Comparison of ENCODE assay signal across 8 mouse cellular contexts in genomic region chr7:35584786-35585190, GRCm38 (mm10). TPM values are rescaled to one million over a fixed set of nuclear protein-coding genes. Genes with fewer than 3 reads are reported as not detected.
A peak's percentile ranks its signal among the peaks of the same experiment; 100 is the strongest.
DNase-seq lines count a peak whose midpoint lies in the region; ATAC-seq and TF ChIP-seq lines count a peak whose summit lies in the region.

No protein-coding gene starts in this region.

- peak overlapping the region; percentile 99 for H3K4me2 ChIP-seq in kidney, embryonic 14.5 days (replicated peaks; ENCODE audit: low read depth, low read length)
- H3K4me2 ChIP-seq in heart, embryonic 15.5 days, result peak overlapping the region; percentile 99
- H3K4me2 ChIP-seq in limb, embryonic 12.5 days, result peak overlapping the region; percentile 99
- peak overlapping the region; percentile 94 for H3K4me2 ChIP-seq in midbrain, embryonic 14.5 days (ENCODE audit: low read length)

- no peaks in the 10 kb centered on the region for H3K36me3 ChIP-seq in kidney, embryonic 14.5 days (ENCODE audit: control insufficient read depth, insufficient read depth, low read length)
- H3K36me3 ChIP-seq in heart, embryonic 15.5 days, result no peaks in the 10 kb centered on the region
- no peaks in the 10 kb centered on the region for H3K36me3 ChIP-seq in limb, embryonic 12.5 days
- H3K36me3 ChIP-seq in midbrain, embryonic 14.5 days (ENCODE audit: control insufficient read depth, insufficient read depth, low read length), result no peaks in the 10 kb centered on the region

- no peak for TF ChIP-seq CTCF in brain, embryonic 14.5 days (IDR thresholded peaks at IDR 0.05; ENCODE audit: borderline replicate concordance, extremely low read depth, insufficient read depth, insufficient read length)

- peak overlapping the region; percentile 50 for H3K9ac ChIP-seq in kidney, embryonic 14.5 days (ENCODE audit: low read depth, low read length)
- peak overlapping the region; percentile 53 for H3K9ac ChIP-seq in heart, embryonic 15.5 days
- H3K9ac ChIP-seq in limb, embryonic 12.5 days (replicated peaks), result peak overlapping the region; percentile 58
- peak overlapping the region; percentile 47 for H3K9ac ChIP-seq in midbrain, embryonic 14.5 days (replicated peaks; ENCODE audit: low read length)

- no peak for DNase-seq in kidney, adult 9 months
- DNase-seq in brain, embryonic 14.5 days (ENCODE audit: low read depth), result peak; percentile 57
- DNase-seq in midbrain, embryonic 14.5 days, result peak; percentile 69
- DNase-seq in thymus, postnatal 14 days, result peak; percentile 52
- no peak for DNase-seq in layer of hippocampus, postnatal 36 days

- under 1% methylated on average over 49 of the region's 50 CpGs for WGBS in kidney, embryonic 14.5 days
- WGBS in heart, embryonic 15.5 days, result under 1% methylated on average over 50 of the region's 50 CpGs
- WGBS in limb, embryonic 12.5 days, result under 1% methylated on average over 50 of the region's 50 CpGs
- WGBS in midbrain, embryonic 14.5 days, result under 1% methylated on average over 50 of the region's 50 CpGs

- peaks cover 23% of the 10 kb centered on the region for H3K27me3 ChIP-seq in kidney, embryonic 14.5 days (ENCODE audit: control insufficient read depth, insufficient read depth, low read length)
- H3K27me3 ChIP-seq in heart, embryonic 15.5 days, result peaks cover 26% of the 10 kb centered on the region
- peaks cover 31% of the 10 kb centered on the region for H3K27me3 ChIP-seq in limb, embryonic 12.5 days
- H3K27me3 ChIP-seq in midbrain, embryonic 14.5 days (ENCODE audit: control insufficient read depth, insufficient read depth, low read length), result peaks cover 29% of the 10 kb centered on the region

- TF ChIP-seq POLR2A in brain, embryonic 14.5 days (IDR thresholded peaks at IDR 0.05; ENCODE audit: borderline replicate concordance, extremely low read depth, insufficient read depth, insufficient read length, poor library complexity, severe bottlenecking), result no peak

- peak overlapping the region; percentile 91 for H3K4me3 ChIP-seq in kidney, embryonic 14.5 days (ENCODE audit: low read length)
- H3K4me3 ChIP-seq in heart, embryonic 15.5 days, result peak overlapping the region; percentile 73
- H3K4me3 ChIP-seq in limb, embryonic 12.5 days (replicated peaks), result peak overlapping the region; percentile 87
- peak overlapping the region; percentile 83 for H3K4me3 ChIP-seq in midbrain, embryonic 14.5 days (replicated peaks; ENCODE audit: low read depth, low read length)

- H3K4me1 ChIP-seq in kidney, embryonic 14.5 days (ENCODE audit: control insufficient read depth, insufficient read depth, low read length), result peaks cover 17% of the 10 kb centered on the region
- peaks cover 29% of the 10 kb centered on the region for H3K4me1 ChIP-seq in heart, embryonic 15.5 days (replicated peaks)
- H3K4me1 ChIP-seq in limb, embryonic 12.5 days (replicated peaks), result peaks cover 26% of the 10 kb centered on the region
- peaks cover 18% of the 10 kb centered on the region; the same call in 1 of the 2 replicates for H3K4me1 ChIP-seq in midbrain, embryonic 14.5 days (ENCODE audit: control insufficient read depth, insufficient read depth, low read length)

- ATAC-seq in kidney, embryonic 14.5 days (ENCODE audit: low FRiP score, low TSS enrichment), result no peak
- ATAC-seq in heart, embryonic 15.5 days (replicated peaks; ENCODE audit: insufficient number of reproducible peaks, insufficient read depth, low FRiP score, low read depth), result no peak
- no peak for ATAC-seq in limb, embryonic 12.5 days (ENCODE audit: insufficient number of reproducible peaks, insufficient read depth, low FRiP score, low TSS enrichment, low read depth)
- ATAC-seq in midbrain, embryonic 14.5 days (ENCODE audit: low FRiP score, low TSS enrichment), result no peak

- no peaks in the 10 kb centered on the region for H3K9me3 ChIP-seq in kidney, embryonic 14.5 days (ENCODE audit: control insufficient read depth, low read length)
- no peaks in the 10 kb centered on the region for H3K9me3 ChIP-seq in heart, embryonic 15.5 days (replicated peaks)
- peaks cover 3% of the 10 kb centered on the region; the same call in 1 of the 2 replicates for H3K9me3 ChIP-seq in limb, embryonic 12.5 days
- no peaks in the 10 kb centered on the region for H3K9me3 ChIP-seq in midbrain, embryonic 14.5 days (ENCODE audit: control insufficient read depth, low read length)

- no peak overlapping the region for H3K27ac ChIP-seq in kidney, embryonic 14.5 days (ENCODE audit: low read depth, low read length)
- no peak overlapping the region for H3K27ac ChIP-seq in heart, embryonic 15.5 days
- H3K27ac ChIP-seq in limb, embryonic 12.5 days, result no peak overlapping the region
- H3K27ac ChIP-seq in midbrain, embryonic 14.5 days (replicated peaks; ENCODE audit: low read depth, low read length), result no peak overlapping the region

RNA-seq across cellular contexts. Expression of gene Rgs9bp, which starts 0.6 kb away (rescaled TPM):
- 0.17 and 0.28 TPM in 2 replicates for polyA plus RNA-seq in kidney, embryonic 14.5 days (2014; fragmentation: Nextera tagmentation; extraction: Ambion mirVana)
- polyA plus RNA-seq in brain, embryonic 14.5 days (2012; rRNA removed), result 0.21 and 0.26 TPM in 2 replicates
- 0.25 and 0.42 TPM in 2 replicates for polyA plus RNA-seq in heart, embryonic 15.5 days (2015; fragmentation: Nextera tagmentation; extraction: Ambion mirVana)
- 0.19 and 0.28 TPM in 2 replicates for polyA plus RNA-seq in limb, embryonic 12.5 days (2016; fragmentation: Nextera tagmentation; extraction: Ambion mirVana)
- 0.07 TPM in 1 of 2 replicates, not detected in the other for polyA plus RNA-seq in midbrain, embryonic 14.5 days (2014; fragmentation: Nextera tagmentation; extraction: Ambion mirVana)
- under 1 TPM; 0.23 to 0.37 TPM for total RNA-seq in layer of hippocampus, postnatal 36 days (2021)

RNA-seq across cellular contexts. Expression of gene Ankrd27, which starts 1.3 kb away (rescaled TPM):
- polyA plus RNA-seq in kidney, embryonic 14.5 days (2014; fragmentation: Nextera tagmentation; extraction: Ambion mirVana), result 15.0 and 37.4 TPM in 2 replicates
- polyA plus RNA-seq in brain, embryonic 14.5 days (2012; rRNA removed), result 23.6 and 24.4 TPM in 2 replicates
- polyA plus RNA-seq in heart, embryonic 15.5 days (2015; fragmentation: Nextera tagmentation; extraction: Ambion mirVana), result 17.7 and 22.9 TPM in 2 replicates
- polyA plus RNA-seq in limb, embryonic 12.5 days (2016; fragmentation: Nextera tagmentation; extraction: Ambion mirVana), result 41.6 and 44.9 TPM in 2 replicates
- polyA plus RNA-seq in midbrain, embryonic 14.5 days (2014; fragmentation: Nextera tagmentation; extraction: Ambion mirVana), result 15.6 and 17.9 TPM in 2 replicates
- 10 to 100 TPM; 42.0 to 44.1 TPM for total RNA-seq in layer of hippocampus, postnatal 36 days (2021)

RNA-seq across cellular contexts. Expression of gene Nudt19, which starts 28.7 kb away (rescaled TPM):
- 63.7 and 65.5 TPM in 2 replicates for polyA plus RNA-seq in kidney, embryonic 14.5 days (2014; fragmentation: Nextera tagmentation; extraction: Ambion mirVana)
- polyA plus RNA-seq in brain, embryonic 14.5 days (2012; rRNA removed), result 40.5 and 46.1 TPM in 2 replicates
- 109 and 115 TPM in 2 replicates for polyA plus RNA-seq in heart, embryonic 15.5 days (2015; fragmentation: Nextera tagmentation; extraction: Ambion mirVana)
- 33.0 and 37.5 TPM in 2 replicates for polyA plus RNA-seq in limb, embryonic 12.5 days (2016; fragmentation: Nextera tagmentation; extraction: Ambion mirVana)
- polyA plus RNA-seq in midbrain, embryonic 14.5 days (2014; fragmentation: Nextera tagmentation; extraction: Ambion mirVana), result 86.2 and 87.1 TPM in 2 replicates
- total RNA-seq in layer of hippocampus, postnatal 36 days (2021), result 10 to 100 TPM; 65.2 to 73.8 TPM

RNA-seq across cellular contexts. Expression of gene Tdrd12, which starts 47.2 kb away (rescaled TPM):
- polyA plus RNA-seq in kidney, embryonic 14.5 days (2014; fragmentation: Nextera tagmentation; extraction: Ambion mirVana), result 0.26 and 0.30 TPM in 2 replicates
- polyA plus RNA-seq in brain, embryonic 14.5 days (2012; rRNA removed), result 0.18 and 0.22 TPM in 2 replicates
- polyA plus RNA-seq in heart, embryonic 15.5 days (2015; fragmentation: Nextera tagmentation; extraction: Ambion mirVana), result 0.62 and 1.4 TPM in 2 replicates
- 0.59 and 0.68 TPM in 2 replicates for polyA plus RNA-seq in limb, embryonic 12.5 days (2016; fragmentation: Nextera tagmentation; extraction: Ambion mirVana)
- polyA plus RNA-seq in midbrain, embryonic 14.5 days (2014; fragmentation: Nextera tagmentation; extraction: Ambion mirVana), result 0.65 and 0.97 TPM in 2 replicates
- total RNA-seq in layer of hippocampus, postnatal 36 days (2021), result under 1 TPM; 0.52 to 0.63 TPM

Comparison
In these comparisons a context has a peak if more than half of its experiments do, and no peak if none do; other contexts are left out.
1. DNase-seq: peak in brain, embryonic 14.5 days (single experiment), midbrain, embryonic 14.5 days (single experiment) and thymus, postnatal 14 days (single experiment); none in kidney, adult 9 months (single experiment) and layer of hippocampus, postnatal 36 days (0 of 2).
2. Peak in every context shown above with its lines, with median percentiles within 50 percentile points of each other: H3K4me2 ChIP-seq, H3K4me3 ChIP-seq and H3K9ac ChIP-seq.